Mouse (Mus musculus) gastrocnemius, postnatal 36 days (tissue): ENCODE measurements around the gene Tmbim6. TPM values are rescaled to one million over a fixed set of nuclear protein-coding genes. Genes with fewer than 3 reads are reported as not detected.
"Not testable (repeated sequence)": the region's sequence is repeated elsewhere in the genome, so short reads cannot be mapped to it uniquely, and the experiment has no call there.

Source experiments
- DNase-seq, 2 experiments: peaks; one replicate each; pipeline ENCODE4 v3.0.0; 2022
- intact Hi-C: fragments of 180-260 bp; cut with DNase I; formaldehyde crosslinking; loops from one replicate; pipeline ENCODE4 v1.15.1; 2025
- total RNA-seq, 2 experiments: library from RNA; stranded (reverse); gene quantifications; 2 replicates each; pipeline ENCODE4 v1.2.3; 2021

Gene Tmbim6
- total RNA-seq, 2 experiments from 2014 or later: 165 to 172 TPM

- intact Hi-C loops: no loop called here
- DNase-seq: no peak
Observed at GRCm38 (mm10) chr15:99375581-99375980, 17.1 kb upstream of the Tmbim6 start.

GRCm38 (mm10) chr15:99376240-99376639 is 16.4 kb upstream of the Tmbim6 start:
- DNase-seq: no peak
- intact Hi-C loops: no loop called here

GRCm38 (mm10) chr15:99382893-99383292 is 9.8 kb upstream of the Tmbim6 start:
- DNase-seq: no peak
- intact Hi-C loops: no loop called here

- no peak for DNase-seq
- intact Hi-C loops: no loop called here
Observed at GRCm38 (mm10) chr15:99384071-99384470, 8.6 kb upstream of the Tmbim6 start.

GRCm38 (mm10) chr15:99386110-99386509 is 6.6 kb upstream of the Tmbim6 start:
- intact Hi-C loops, DNase-seq: not testable (repeated sequence)

GRCm38 (mm10) chr15:99386796-99387195 is 5.9 kb upstream of the Tmbim6 start:
- intact Hi-C loops: no loop called here
- DNase-seq: no peak

- no peak for DNase-seq
- intact Hi-C loops: no loop called here
Observed at GRCm38 (mm10) chr15:99387976-99388375, 4.7 kb upstream of the Tmbim6 start.

- DNase-seq: no peak
- intact Hi-C loops: no loop called here
Observed at GRCm38 (mm10) chr15:99390472-99391401, 1.9 kb upstream of the Tmbim6 start.

- no peak for DNase-seq
- intact Hi-C loops: no loop called here
Observed at GRCm38 (mm10) chr15:99391975-99392374, 707 bp upstream of the Tmbim6 start.

GRCm38 (mm10) chr15:99393386-99394252 is 937 bp downstream of the Tmbim6 start:
- DNase-seq: peak in 1 of 2 experiments; percentile 28
- intact Hi-C loops: no loop called here

GRCm38 (mm10) chr15:99396462-99396861 is 3.8 kb downstream of the Tmbim6 start:
- intact Hi-C loops: no loop called here
- DNase-seq: no peak

- DNase-seq: no peak
- intact Hi-C loops: no loop called here
Observed at GRCm38 (mm10) chr15:99396875-99397274, 4.2 kb downstream of the Tmbim6 start.

- intact Hi-C loops: no loop called here
- DNase-seq: no peak
Observed at GRCm38 (mm10) chr15:99397622-99398021, 4.9 kb downstream of the Tmbim6 start.

- intact Hi-C loops: loop anchor here (5.0 kb wide), 1 partner anchor 393 kb away; no protein-coding TSS in a partner anchor
Observed at GRCm38 (mm10) chr15:99399503-99400245, 7.0 kb downstream of the Tmbim6 start.

GRCm38 (mm10) chr15:99400602-99401001 is 7.9 kb downstream of the Tmbim6 start:
- no peak for DNase-seq
- intact Hi-C loops: loop anchor here (5.0 kb wide), 1 partner anchor 392 kb away; no protein-coding TSS in a partner anchor

More at GRCm38 (mm10) chr15:99399503-99400245, 7.0 kb downstream of the Tmbim6 start:
- DNase-seq: no peak

- intact Hi-C loops: loop anchor here (5.0 kb wide), 1 partner anchor 389 kb away; no protein-coding TSS in a partner anchor
- no peak for DNase-seq
Observed at GRCm38 (mm10) chr15:99403159-99403889, 10.6 kb downstream of the Tmbim6 start.

GRCm38 (mm10) chr15:99405150-99405549 is 12.5 kb downstream of the Tmbim6 start:
- no peak for DNase-seq
- intact Hi-C loops: no loop called here

- DNase-seq: no peak
- intact Hi-C loops: no loop called here
Observed at GRCm38 (mm10) chr15:99406986-99407570, 14.4 kb downstream of the Tmbim6 start.

- intact Hi-C loops: no loop called here
- DNase-seq: no peak
Observed at GRCm38 (mm10) chr15:99408845-99409244, 16.2 kb downstream of the Tmbim6 start.
